Mouse (Mus musculus): Measurements from ENCODE around the gene Bcl7c.
A peak's percentile ranks its signal among the peaks of the same experiment; 100 is the strongest.

GRCm38 (mm10) chr7:127745251-127745651, 36.5 kb upstream of the Bcl7c start:
- TF ChIP-seq CHD2 (IDR thresholded peaks at IDR 0.05; ENCODE audit: low read depth, low read length), result peak; percentile 60; the same call in 1 of the 2 replicates
- no peak for TF ChIP-seq ZC3H11A (IDR thresholded peaks at IDR 0.05; ENCODE audit: borderline replicate concordance, low read depth, low read length)
- TF ChIP-seq MAFK (IDR thresholded peaks at IDR 0.05; ENCODE audit: insufficient read depth, low read depth, low read length), result no peak
- peak; percentile 88 for TF ChIP-seq HCFC1 (IDR thresholded peaks at IDR 0.05; ENCODE audit: borderline replicate concordance, insufficient read depth, low read length)
